Mouse (Mus musculus): ENCODE measurements around the gene Nfyc. TPM values are rescaled to one million over a fixed set of nuclear protein-coding genes. Genes with fewer than 3 reads are reported as not detected.

Gene Nfyc
- polyA plus RNA-seq, 1 experiment = 36.4 TPM

GRCm38 (mm10) chr4:120826418-120826817 is 5.0 kb downstream of the Nfyc start:
- no peak overlapping the region for H3K4me3 ChIP-seq (ENCODE audit: insufficient read depth, low read length)
- TF ChIP-seq POLR2A (IDR thresholded peaks at IDR 0.05; ENCODE audit: low read depth, low read length) = no peak
- no peak for TF ChIP-seq CTCF (IDR thresholded peaks at IDR 0.05; ENCODE audit: borderline replicate concordance, insufficient read depth, low read length)
- H3K27ac ChIP-seq (ENCODE audit: insufficient read depth, low read length) = no peak overlapping the region
- H3K4me1 ChIP-seq (ENCODE audit: control insufficient read depth, insufficient read depth, low read length) = no peaks in the 10 kb centered on the region; the same call in 1 of the 2 replicates

- TF ChIP-seq CTCF (IDR thresholded peaks at IDR 0.05; ENCODE audit: borderline replicate concordance, insufficient read depth, low read length) (no peak), POLR2A (IDR thresholded peaks at IDR 0.05; ENCODE audit: low read depth, low read length) (peak; percentile 65)
- Histone ChIP-seq H3K27ac (ENCODE audit: insufficient read depth, low read length) (peak overlapping the region; percentile 99), H3K4me1 (ENCODE audit: control insufficient read depth, insufficient read depth, low read length) (no peaks in the 10 kb centered on the region; the same call in 1 of the 2 replicates), H3K4me3 (ENCODE audit: insufficient read depth, low read length) (peak overlapping the region; percentile 66)
Measured at GRCm38 (mm10) chr4:120825577-120826326, 5.6 kb downstream of the Nfyc start.

GRCm38 (mm10) chr4:120825100-120825553 is 6.2 kb downstream of the Nfyc start:
- Histone ChIP-seq H3K4me3 (ENCODE audit: insufficient read depth, low read length) (peak overlapping the region; percentile 84), H3K4me1 (ENCODE audit: control insufficient read depth, insufficient read depth, low read length) (peaks cover 2% of the 10 kb centered on the region; the same call in 1 of the 2 replicates), H3K27ac (ENCODE audit: insufficient read depth, low read length) (peak overlapping the region; percentile 99)
- TF ChIP-seq CTCF (IDR thresholded peaks at IDR 0.05; ENCODE audit: borderline replicate concordance, insufficient read depth, low read length) (no peak), POLR2A (IDR thresholded peaks at IDR 0.05; ENCODE audit: low read depth, low read length) (peak; percentile 87)

- peaks cover 2% of the 10 kb centered on the region; the same call in 1 of the 2 replicates for H3K4me1 ChIP-seq (ENCODE audit: control insufficient read depth, insufficient read depth, low read length)
- TF ChIP-seq POLR2A (IDR thresholded peaks at IDR 0.05; ENCODE audit: low read depth, low read length) (no peak), CTCF (IDR thresholded peaks at IDR 0.05; ENCODE audit: borderline replicate concordance, insufficient read depth, low read length) (no peak)
- no peak overlapping the region for H3K27ac ChIP-seq (ENCODE audit: insufficient read depth, low read length)
- H3K4me3 ChIP-seq (ENCODE audit: insufficient read depth, low read length) = no peak overlapping the region
Measured at GRCm38 (mm10) chr4:120822191-120822911, 9.0 kb downstream of the Nfyc start.

GRCm38 (mm10) chr4:120819871-120820270 is 11.5 kb downstream of the Nfyc start:
- peaks cover 2% of the 10 kb centered on the region; the same call in 1 of the 2 replicates for H3K4me1 ChIP-seq (ENCODE audit: control insufficient read depth, insufficient read depth, low read length)
- no peak overlapping the region for H3K4me3 ChIP-seq (ENCODE audit: insufficient read depth, low read length)
- H3K27ac ChIP-seq (ENCODE audit: insufficient read depth, low read length) = peak overlapping the region; percentile 67
- no peak for TF ChIP-seq POLR2A (IDR thresholded peaks at IDR 0.05; ENCODE audit: low read depth, low read length)
- TF ChIP-seq CTCF (IDR thresholded peaks at IDR 0.05; ENCODE audit: borderline replicate concordance, insufficient read depth, low read length) = no peak

- H3K27ac ChIP-seq (ENCODE audit: insufficient read depth, low read length) = peak overlapping the region; percentile 67
Measured at GRCm38 (mm10) chr4:120819296-120819695, 12.1 kb downstream of the Nfyc start.

GRCm38 (mm10) chr4:120817951-120818350 is 13.4 kb downstream of the Nfyc start:
- H3K4me1 ChIP-seq (ENCODE audit: control insufficient read depth, insufficient read depth, low read length) = peaks cover 2% of the 10 kb centered on the region; the same call in 1 of the 2 replicates
- H3K27ac ChIP-seq (ENCODE audit: insufficient read depth, low read length) = no peak overlapping the region
- TF ChIP-seq POLR2A (IDR thresholded peaks at IDR 0.05; ENCODE audit: low read depth, low read length) (no peak), CTCF (IDR thresholded peaks at IDR 0.05; ENCODE audit: borderline replicate concordance, insufficient read depth, low read length) (no peak)
- H3K4me3 ChIP-seq (ENCODE audit: insufficient read depth, low read length) = no peak overlapping the region

More at GRCm38 (mm10) chr4:120819296-120819695, 12.1 kb downstream of the Nfyc start:
- TF ChIP-seq POLR2A (IDR thresholded peaks at IDR 0.05; ENCODE audit: low read depth, low read length) = no peak
- TF ChIP-seq CTCF (IDR thresholded peaks at IDR 0.05; ENCODE audit: borderline replicate concordance, insufficient read depth, low read length) = no peak
- Histone ChIP-seq H3K4me3 (ENCODE audit: insufficient read depth, low read length) (no peak overlapping the region), H3K4me1 (ENCODE audit: control insufficient read depth, insufficient read depth, low read length) (peaks cover 2% of the 10 kb centered on the region; the same call in 1 of the 2 replicates)

GRCm38 (mm10) chr4:120817002-120817774 is 14.2 kb downstream of the Nfyc start:
- TF ChIP-seq CTCF (IDR thresholded peaks at IDR 0.05; ENCODE audit: borderline replicate concordance, insufficient read depth, low read length) (no peak), POLR2A (IDR thresholded peaks at IDR 0.05; ENCODE audit: low read depth, low read length) (no peak)
- Histone ChIP-seq H3K27ac (ENCODE audit: insufficient read depth, low read length) (peak overlapping the region; percentile 51), H3K4me3 (ENCODE audit: insufficient read depth, low read length) (no peak overlapping the region), H3K4me1 (ENCODE audit: control insufficient read depth, insufficient read depth, low read length) (peaks cover 2% of the 10 kb centered on the region; the same call in 1 of the 2 replicates)
